Mouse (Mus musculus): ENCODE measurements around the gene Prodh2.

DNA sequence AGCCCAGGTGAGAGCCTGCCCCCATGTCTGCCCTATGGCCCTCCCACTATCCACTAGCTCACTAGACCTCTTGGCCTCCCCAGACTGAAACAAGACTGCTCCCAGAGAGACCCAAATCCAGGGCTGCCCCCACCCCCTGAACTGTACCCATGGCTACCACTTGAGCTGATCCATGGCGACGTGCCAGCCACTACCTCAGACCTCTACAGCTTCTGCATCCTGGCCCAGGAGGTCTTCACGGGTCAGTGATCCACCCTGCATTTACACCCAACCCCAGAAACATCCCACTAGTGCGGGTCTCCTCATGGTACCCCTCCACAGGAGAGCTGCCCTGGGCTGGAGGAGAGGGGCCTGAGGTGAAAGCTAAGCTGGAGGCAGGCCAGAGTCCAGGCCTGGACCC is 27.0 kb downstream of the Prodh2 start:
- TF ChIP-seq CTCF (IDR thresholded peaks at IDR 0.05; ENCODE audit: control insufficient read depth, insufficient read depth, insufficient replicate concordance, low read depth, low read length): no peak
- no peak for TF ChIP-seq POLR2A (IDR thresholded peaks at IDR 0.05; ENCODE audit: control insufficient read depth, low read depth, low read length)
